14 mouse cellular contexts compared by ENCODE assay signal in the genomic region with DNA sequence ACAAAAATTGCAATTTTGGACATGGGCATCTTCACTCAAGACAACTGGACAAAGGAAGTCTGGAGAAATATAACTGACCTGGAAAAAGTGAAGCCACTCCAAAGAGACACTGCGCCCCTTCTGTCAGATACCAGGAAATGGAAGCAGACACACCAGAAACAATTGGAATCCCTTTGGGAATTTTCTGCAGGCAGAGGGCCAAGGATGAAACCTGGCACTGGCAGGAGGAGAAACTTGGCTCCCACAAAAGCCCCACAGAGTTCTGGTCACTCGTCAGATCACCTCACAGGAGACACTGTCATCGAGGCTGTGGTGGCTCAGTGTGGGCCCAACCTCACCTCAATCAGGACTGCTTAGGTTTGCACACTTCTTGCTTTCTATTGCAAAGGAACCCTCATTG. TPM values are rescaled to one million over a fixed set of nuclear protein-coding genes. Genes with fewer than 3 reads are reported as not detected.
DNase-seq lines count a peak whose midpoint lies in the region; TF ChIP-seq lines count a peak whose summit lies in the region.
"Had no signal": no experiment of that assay in that cellular context is flagged by ENCODE, and none has a peak within 500 bp of the region (broad histone marks: within the 10 kb centered on the region; RNA-seq: fewer than 3 reads in every experiment).

No protein-coding gene starts in this region.

- H3K36me3 ChIP-seq in kidney, adult 2 months (ENCODE audit: control insufficient read depth, insufficient read depth, low read length) = no peaks in the 10 kb centered on the region; the same call in 1 of the 2 replicates
- H3K36me3 ChIP-seq: midbrain, embryonic 10.5 days had no signal

- peaks cover 26% of the 10 kb centered on the region for H3K4me1 ChIP-seq in kidney, adult 2 months (ENCODE audit: control insufficient read depth, insufficient read depth, low read length)
- H3K4me1 ChIP-seq: midbrain, embryonic 10.5 days had no signal

- peak overlapping the region; percentile 61 for H3K27ac ChIP-seq in gastrocnemius, adult 2 months
- no peak overlapping the region for H3K27ac ChIP-seq in kidney, adult 2 months (ENCODE audit: insufficient read depth, low read depth, low read length)
- H3K27ac ChIP-seq: midbrain, embryonic 10.5 days; stomach, postnatal 0 days had no signal

- intact Hi-C loops in gastrocnemius, adult 2 months (cut with DNase I) = no loop called here
- intact Hi-C loops in gastrocnemius, postnatal 36 days (cut with DNase I) = no loop called here

- 58% methylated on average over 3 of the region's 3 CpGs for WGBS in kidney, adult 2 months

- H3K27me3 ChIP-seq in kidney, adult 2 months (replicated peaks; ENCODE audit: control insufficient read depth, insufficient read depth, low read length) = no peaks in the 10 kb centered on the region
- H3K27me3 ChIP-seq: CH12.LX had no signal

- DNase-seq in gastrocnemius, adult 2 months = no peak
- DNase-seq in gastrocnemius, postnatal 36 days = no peak
- DNase-seq in kidney, adult 2 months = peak; percentile 52
- no peak for DNase-seq in kidney, adult 11 months
- peak; percentile 54 to 56 for DNase-seq in cerebellum, adult 18-20 months
- peak; percentile 63 for DNase-seq in cerebellum, postnatal 36 days
- no peak for DNase-seq in neural tube, embryonic 10.5 days (ENCODE audit: extremely low spot score, low spot score)
- DNase-seq in thymus, postnatal 25 days = no peak
- DNase-seq: kidney, postnatal 4 days; lung, embryonic 14.5 days; lung, postnatal 4 days had no signal

- H3K4me3 ChIP-seq in gastrocnemius, adult 2 months = no peak overlapping the region
- no peak overlapping the region for H3K4me3 ChIP-seq in kidney, adult 2 months (ENCODE audit: insufficient read depth, low read depth, low read length)
- H3K4me3 ChIP-seq: midbrain, embryonic 10.5 days had no signal

- no peak for TF ChIP-seq CTCF in gastrocnemius, adult 2 months (IDR thresholded peaks at IDR 0.05)
- TF ChIP-seq CTCF in kidney, adult 2 months (conservative IDR thresholded peaks at IDR 0.05; ENCODE audit: insufficient read depth, insufficient read length, low read depth, low read length) = no peak

- no peak for TF ChIP-seq POLR2A in kidney, adult 2 months (IDR thresholded peaks at IDR 0.05; ENCODE audit: low read depth, low read length)

RNA-seq across cellular contexts. Expression of a gene that starts 13.3 kb away (rescaled TPM):
- 100 to 1,000 TPM; 245 to 247 TPM for total RNA-seq in gastrocnemius, adult 2 months (2021)
- 100 to 1,000 TPM; 221 to 230 TPM for total RNA-seq in gastrocnemius, postnatal 36 days (2021)
- polyA plus RNA-seq in kidney, adult 2 months (2012; rRNA removed) = 60.5 and 63.4 TPM in 2 replicates
- total RNA-seq: CH12.LX had no signal

RNA-seq across cellular contexts. Expression of a gene that starts 21.8 kb away (rescaled TPM):
- total RNA-seq in gastrocnemius, adult 2 months (2021) = 10 to 100 TPM; 14.5 to 15.3 TPM
- 10 to 100 TPM; 11.1 to 12.5 TPM for total RNA-seq in gastrocnemius, postnatal 36 days (2021)
- polyA plus RNA-seq in kidney, adult 2 months (2012; rRNA removed) = 17.1 and 19.0 TPM in 2 replicates

RNA-seq across cellular contexts. Expression of a gene that starts 41.7 kb away (rescaled TPM):
- total RNA-seq in gastrocnemius, adult 2 months (2021) = 10 to 100 TPM; 13.4 to 17.9 TPM
- 10 to 100 TPM; 12.2 to 16.3 TPM for total RNA-seq in gastrocnemius, postnatal 36 days (2021)
- 11.7 and 11.8 TPM in 2 replicates for polyA plus RNA-seq in kidney, adult 2 months (2012; rRNA removed)

Comparison
In these comparisons a context has a peak if more than half of its experiments do, and no peak if none do; other contexts are left out.
1. DNase-seq: peak in kidney, adult 2 months (single experiment), cerebellum, adult 18-20 months (2 of 2) and cerebellum, postnatal 36 days (2 of 2); none in gastrocnemius, adult 2 months (single experiment), gastrocnemius, postnatal 36 days (0 of 2), kidney, adult 11 months (single experiment), neural tube, embryonic 10.5 days (single experiment) and thymus, postnatal 25 days (single experiment).